Mouse (Mus musculus) testis, adult 2 months (tissue): ENCODE results near the gene Tead4.

Experiments
- CTCF ChIP-seq: fragments of 200-500 bp; IDR thresholded peaks from 2 replicates; pipeline ENCODE4 v1.5.1; 2012; ENCODE audit warnings: low read depth, mild to moderate bottlenecking, inconsistent platforms, low read length, moderate library complexity; ENCODE audit not compliant: control insufficient read depth, insufficient read depth, insufficient replicate concordance
- POLR2A ChIP-seq: fragments of 200-500 bp; IDR thresholded peaks from 2 replicates; pipeline ENCODE4 v1.6.1; 2012; ENCODE audit warnings: low read depth, mild to moderate bottlenecking, inconsistent platforms, low read length, moderate library complexity; ENCODE audit not compliant: control insufficient read depth

GRCm38 (mm10) chr6:128226941-128227340 lies 73.7 kb downstream of the Tead4 start:
- TF ChIP-seq CTCF (no peak), POLR2A (no peak)
